Mouse (Mus musculus): ENCODE data around the gene Socs7. TPM values are rescaled to one million over a fixed set of nuclear protein-coding genes. Genes with fewer than 3 reads are reported as not detected.

Gene Socs7
- total RNA-seq, 2 experiments from 2014 or later: 21.1 to 22.2 TPM

DNA sequence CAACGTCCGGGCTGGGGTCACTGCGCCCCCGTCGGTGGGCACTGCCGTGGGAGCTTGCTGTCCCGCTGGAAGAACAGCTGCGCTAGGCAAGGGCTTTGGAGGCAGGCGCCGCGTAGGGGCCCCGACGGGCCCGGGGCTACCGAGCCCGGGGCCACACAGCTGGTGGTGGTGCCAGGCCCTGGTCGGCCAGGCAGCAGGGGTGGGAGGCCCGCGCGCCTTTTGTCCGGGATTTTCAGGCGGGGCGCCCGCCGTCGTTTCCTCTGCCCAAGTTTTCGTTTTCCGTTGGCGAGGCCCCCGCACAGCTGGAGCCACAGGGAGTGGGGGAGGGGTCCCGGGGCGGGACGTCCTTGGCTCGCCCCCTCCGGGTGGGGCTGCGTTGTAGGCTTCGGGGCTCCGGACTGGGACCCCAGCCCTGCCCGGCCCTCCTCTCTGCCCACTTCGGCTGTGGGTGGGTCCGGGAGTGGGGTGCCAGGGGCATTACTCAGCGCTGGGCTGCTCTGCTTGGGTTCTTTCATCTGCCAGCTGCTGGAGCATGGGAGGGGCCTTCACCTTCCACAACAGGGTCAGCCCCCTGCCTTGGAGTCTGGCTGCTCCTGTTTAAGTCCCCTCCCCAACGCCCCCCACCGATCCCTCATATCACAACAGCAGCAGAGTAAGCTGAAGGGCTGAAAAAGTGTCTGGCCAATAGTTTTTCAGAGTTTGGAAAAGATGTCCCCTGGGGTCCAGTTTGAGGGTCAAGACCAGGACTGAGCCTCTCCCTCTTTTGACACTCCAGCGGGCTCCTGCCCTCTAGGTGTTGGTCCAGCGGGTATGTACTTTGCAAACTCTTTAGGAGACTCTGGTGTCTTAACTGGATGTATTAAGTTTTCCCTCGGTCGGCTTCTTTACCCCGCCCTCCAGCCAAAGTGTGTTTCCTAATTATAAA, 53.6 kb downstream of the Socs7 start:
- DNase-seq (ENCODE audit: low spot score in 2 of 2): peak; percentile 49 to 56

DNA sequence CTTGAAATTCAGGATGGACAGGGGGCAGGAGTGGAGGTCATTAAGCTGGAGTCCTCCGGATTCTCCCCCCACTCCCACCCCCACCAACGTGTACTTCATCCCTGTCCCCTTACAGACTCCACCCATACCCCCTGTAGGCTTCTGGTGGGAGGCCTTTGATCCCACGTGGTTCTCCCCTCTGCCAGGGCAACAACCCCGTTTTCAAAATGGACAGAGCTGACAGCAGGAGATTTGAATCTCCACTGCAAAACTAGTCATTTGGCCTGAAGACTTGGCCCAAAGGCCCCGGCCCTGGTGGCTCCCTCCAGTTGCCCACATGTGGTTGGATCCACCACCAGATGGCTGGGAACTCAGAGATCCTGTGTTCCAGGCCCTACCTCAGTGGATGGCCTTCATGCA, 54.3 kb downstream of the Socs7 start:
- DNase-seq (ENCODE audit: low spot score in 2 of 2): no peak

GRCm38 (mm10) chr11:97418834-97419539, 56.6 kb downstream of the Socs7 start:
- DNase-seq (ENCODE audit: low spot score in 2 of 2): no peak

DNA sequence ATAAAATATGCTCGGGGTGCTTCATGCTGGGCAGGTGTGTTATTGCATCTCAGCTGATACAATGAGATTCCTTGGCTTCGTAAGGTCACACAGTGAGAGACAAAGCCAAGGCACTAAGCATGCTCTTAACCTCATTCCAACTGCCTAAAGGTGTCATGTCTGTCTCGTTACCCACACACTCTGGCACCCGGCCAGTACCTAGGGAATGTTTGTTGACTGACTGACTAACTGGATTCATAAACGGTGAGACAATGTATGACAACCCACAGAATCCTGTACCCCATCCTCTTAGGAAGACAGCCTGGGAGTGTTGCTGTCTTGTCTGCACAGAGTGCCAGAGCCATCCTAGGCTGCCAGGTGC, 57.2 kb downstream of the Socs7 start:
- no peak for DNase-seq (ENCODE audit: low spot score in 2 of 2)

- no peak for DNase-seq (ENCODE audit: low spot score in 2 of 2)
Measured at GRCm38 (mm10) chr11:97422507-97422906, 60.2 kb downstream of the Socs7 start.

GRCm38 (mm10) chr11:97424092-97424692, 61.8 kb downstream of the Socs7 start:
- DNase-seq (ENCODE audit: low spot score in 2 of 2): no peak

DNA sequence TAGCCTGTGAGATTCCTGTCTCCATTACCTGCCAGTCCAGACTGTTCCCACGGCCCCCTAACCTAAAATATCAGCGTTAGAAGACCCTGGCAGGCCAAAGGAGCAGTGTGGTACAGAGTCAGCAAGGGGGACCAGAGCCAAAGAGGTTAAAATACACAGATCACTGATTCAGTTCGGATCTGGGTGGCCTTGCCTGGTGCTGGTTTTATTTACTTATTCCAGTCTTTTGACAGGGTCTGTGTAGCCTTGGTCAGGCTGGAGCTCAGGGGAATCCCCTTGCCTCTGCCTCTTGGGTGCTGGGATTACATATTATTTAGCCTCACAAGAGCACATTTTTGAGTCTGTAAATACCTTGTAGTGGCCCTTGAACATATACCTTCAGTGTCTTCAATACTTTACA, 62.5 kb downstream of the Socs7 start:
- DNase-seq (ENCODE audit: low spot score in 2 of 2): no peak

- DNase-seq (ENCODE audit: low spot score in 2 of 2): peak in 1 of 2 experiments; percentile 65
Measured at GRCm38 (mm10) chr11:97427794-97428725, 65.7 kb downstream of the Socs7 start.

GRCm38 (mm10) chr11:97428726-97429077, 66.4 kb downstream of the Socs7 start:
- no peak for DNase-seq (ENCODE audit: low spot score in 2 of 2)

DNA sequence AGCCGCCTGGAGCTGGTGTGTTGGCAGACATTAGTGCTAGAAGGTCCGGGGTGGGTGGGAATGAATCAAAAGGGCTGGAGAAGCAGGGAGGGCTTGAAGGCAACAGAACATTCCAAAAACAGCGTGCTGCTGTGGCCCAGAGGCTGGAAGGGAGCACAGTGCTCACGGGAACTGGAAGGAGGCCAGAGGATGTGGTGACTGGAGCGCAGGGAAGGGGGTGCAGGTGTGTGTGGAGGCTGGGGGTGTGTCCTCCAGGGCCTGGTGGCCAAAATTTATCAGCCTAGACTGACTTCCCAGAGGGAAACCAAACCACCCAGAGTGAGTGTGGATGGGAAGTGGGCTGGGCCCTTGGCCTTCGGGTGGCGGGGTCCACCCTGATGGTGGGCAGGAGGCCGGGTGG, 67.3 kb downstream of the Socs7 start:
- no peak for DNase-seq (ENCODE audit: low spot score in 2 of 2)

DNA sequence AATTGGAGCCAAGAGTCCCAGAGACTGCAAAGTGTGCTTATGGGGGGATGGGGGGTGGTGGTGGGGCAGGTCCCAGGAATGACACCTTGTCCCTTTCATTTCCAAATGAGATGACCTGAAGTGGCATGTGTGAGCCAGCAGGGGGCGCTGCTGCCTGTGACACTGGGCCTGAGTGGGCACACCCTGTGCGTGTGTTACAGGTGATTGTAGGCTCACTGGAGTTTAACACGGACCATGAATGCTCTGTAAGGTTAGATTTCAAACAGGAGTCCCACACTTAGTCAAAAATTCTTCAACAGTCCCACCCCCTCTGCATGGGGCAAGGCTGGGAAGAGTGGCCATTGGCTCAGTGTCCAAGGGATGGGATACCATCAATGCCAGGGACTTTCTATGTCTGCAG, 69.7 kb downstream of the Socs7 start:
- peak; percentile 75 to 80 for DNase-seq (ENCODE audit: low spot score in 2 of 2)

GRCm38 (mm10) chr11:97432983-97433539, 70.7 kb downstream of the Socs7 start:
- DNase-seq (ENCODE audit: low spot score in 2 of 2): no peak

DNA sequence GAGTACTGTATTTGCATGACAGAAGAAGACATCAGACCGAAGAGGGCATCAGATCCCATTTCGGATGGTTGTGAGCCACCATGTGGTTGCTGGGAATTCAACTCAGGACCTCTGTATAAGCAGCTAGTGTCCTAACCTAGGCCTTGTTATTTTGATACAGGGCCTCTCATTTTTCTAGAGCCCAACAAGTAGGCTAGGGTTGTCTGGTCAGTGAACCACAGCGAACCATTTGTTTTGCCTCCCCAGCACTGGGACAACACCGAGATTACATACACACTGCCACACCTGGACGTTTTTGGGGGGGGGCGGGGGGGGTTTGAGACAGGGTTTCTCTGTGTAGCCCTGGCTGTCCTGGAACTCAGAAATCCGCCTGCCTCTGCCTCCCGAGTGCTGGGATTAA, 71.8 kb downstream of the Socs7 start:
- DNase-seq (ENCODE audit: low spot score in 2 of 2): no peak

DNA sequence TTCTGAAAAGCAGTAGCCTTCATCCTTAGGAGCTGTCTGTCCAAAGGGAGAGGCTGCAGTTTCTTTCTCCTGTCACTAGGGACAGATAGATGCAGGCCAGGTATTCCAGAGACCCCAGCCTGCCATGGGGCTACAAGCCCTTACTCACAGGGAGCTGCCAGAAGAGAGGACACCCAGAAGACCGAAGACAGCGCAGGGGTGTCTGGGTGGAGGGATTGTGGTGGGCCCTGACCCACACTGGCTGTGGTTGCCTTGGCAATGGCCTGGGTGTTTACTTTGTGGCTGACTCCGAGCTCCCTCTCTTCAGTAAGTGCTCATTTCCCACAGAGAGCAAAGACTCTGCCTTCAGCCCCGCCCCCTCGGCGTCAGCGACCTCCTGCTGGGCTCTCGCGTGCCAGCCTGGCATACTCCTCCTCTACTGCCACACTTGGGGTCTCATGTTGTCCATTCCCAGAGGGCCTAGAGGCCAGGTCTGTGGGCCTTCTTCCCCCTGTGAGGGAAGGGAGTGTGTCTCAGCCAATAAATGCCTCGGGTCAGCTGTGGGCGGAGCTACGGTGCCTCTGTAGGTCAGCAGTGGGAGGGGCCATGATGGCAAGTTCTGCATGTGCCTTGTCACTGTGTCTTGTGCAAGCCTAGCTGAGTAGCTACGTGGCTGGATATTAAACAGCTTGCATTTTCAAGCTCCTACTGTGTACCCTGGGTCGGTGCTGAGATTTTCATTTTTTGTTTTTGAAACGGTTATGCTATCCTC, 72.5 kb downstream of the Socs7 start:
- DNase-seq (ENCODE audit: low spot score in 2 of 2): peak; percentile 79 to 84

DNA sequence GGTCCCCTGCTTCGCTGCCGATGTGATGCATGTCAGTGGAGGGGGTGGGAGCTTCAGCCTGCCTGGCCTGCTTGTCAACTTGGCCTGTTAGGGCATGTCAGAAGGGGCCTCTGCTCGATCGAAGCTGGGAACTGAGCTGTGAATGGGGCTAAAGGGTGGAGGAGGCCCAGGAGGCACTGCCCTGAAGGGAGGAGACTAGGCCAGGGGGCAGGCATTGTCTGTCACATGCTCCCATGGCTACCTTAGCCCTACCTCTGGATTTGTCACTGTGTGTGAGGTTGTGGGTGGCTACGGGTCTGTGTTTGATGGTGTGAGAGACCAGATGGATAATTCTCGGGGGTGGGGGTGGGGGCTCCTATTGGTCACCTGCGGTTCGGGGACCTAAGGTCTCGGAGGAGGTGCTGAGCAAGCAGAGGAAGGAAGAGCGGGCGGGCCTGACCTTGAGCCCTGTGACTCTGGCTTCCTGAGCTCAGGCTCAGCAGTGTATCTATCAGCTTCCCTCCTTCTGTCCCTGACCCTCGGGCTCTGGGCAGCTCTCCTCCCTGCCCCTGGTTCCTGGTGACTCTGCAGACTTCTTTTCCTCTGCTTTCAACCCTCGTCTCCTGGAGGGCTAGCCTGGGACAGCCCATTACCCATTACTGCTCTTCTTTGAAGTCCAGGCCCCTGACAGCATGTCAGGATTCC, 73.6 kb downstream of the Socs7 start:
- DNase-seq (ENCODE audit: low spot score in 2 of 2): peak; percentile 57 to 59

GRCm38 (mm10) chr11:97437745-97438144, 75.4 kb downstream of the Socs7 start:
- peak; percentile 37 to 57 for DNase-seq (ENCODE audit: low spot score in 2 of 2)

DNA sequence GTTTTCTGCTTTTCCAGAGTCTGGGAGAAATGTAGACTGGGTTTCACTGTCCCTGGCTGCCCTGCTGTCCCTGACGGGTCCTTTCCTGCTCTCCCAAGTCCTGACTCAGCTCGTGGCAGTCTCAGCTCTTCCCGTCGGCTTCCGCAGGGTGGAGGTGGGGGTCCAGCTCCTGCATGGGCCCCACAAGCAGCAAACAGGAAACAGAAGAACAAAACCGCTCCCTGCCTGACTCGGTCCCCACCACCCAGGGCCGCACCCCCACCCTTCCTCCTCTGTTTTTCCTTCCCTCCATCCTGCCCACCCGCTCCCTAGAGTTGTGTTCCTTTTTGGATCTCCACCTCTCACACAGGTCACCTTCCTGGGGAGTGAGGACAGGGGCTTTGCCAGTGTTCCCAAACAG, 76.5 kb downstream of the Socs7 start:
- no peak for DNase-seq (ENCODE audit: low spot score in 2 of 2)

GRCm38 (mm10) chr11:97439935-97440334, 77.6 kb downstream of the Socs7 start:
- peak; percentile 71 to 80 for DNase-seq (ENCODE audit: low spot score in 2 of 2)

GRCm38 (mm10) chr11:97440441-97440881, 78.1 kb downstream of the Socs7 start:
- peak; percentile 35 to 58 for DNase-seq (ENCODE audit: low spot score in 2 of 2)

All from adrenal gland, adult 18-20 months (tissue).